Mouse (Mus musculus): ENCODE results near the gene Glo1.

- no peak for TF ChIP-seq POLR2A (IDR thresholded peaks at IDR 0.05; ENCODE audit: insufficient read length, low read depth)
- no peak for TF ChIP-seq TCF12 (IDR thresholded peaks at IDR 0.05; ENCODE audit: insufficient read depth, poor library complexity, severe bottlenecking)
- no peak for TF ChIP-seq MAX (IDR thresholded peaks at IDR 0.05; ENCODE audit: low read depth)
- TF ChIP-seq TCF3 (IDR thresholded peaks at IDR 0.05; ENCODE audit: insufficient read length, low read depth): no peak
- no peak for TF ChIP-seq MYOD1 (IDR thresholded peaks at IDR 0.05; ENCODE audit: control insufficient read depth in 1 of 3, insufficient read length in 2 of 3, low read depth in 2 of 3)
- no peak for TF ChIP-seq USF1 (IDR thresholded peaks at IDR 0.05; ENCODE audit: low read depth)
These were observed 22.4 kb downstream of the Glo1 start for GRCm38 (mm10) chr17:30604296-30604695.

Measured in myocyte (in vitro differentiated cells).